Mouse (Mus musculus) ES-Bruce4 (cell line): ENCODE data around the gene Cda. TPM values are rescaled to one million over a fixed set of nuclear protein-coding genes. Genes with fewer than 3 reads are reported as not detected.

ENCODE experiments used
- H3K27ac ChIP-seq: 2 replicates; pipeline ENCODE4 v1.5.1; 2012; ENCODE audit warnings: low read length, inconsistent platforms; ENCODE audit not compliant: insufficient read depth
- H3K27me3 ChIP-seq: 2 replicates; pipeline ENCODE4 v1.6.1; 2012; ENCODE audit warnings: mild to moderate bottlenecking, low read length, inconsistent platforms; ENCODE audit not compliant: control insufficient read depth, poor library complexity, insufficient read depth, severe bottlenecking
- H3K36me3 ChIP-seq: 2 replicates; pipeline ENCODE4 v1.6.1; 2012; ENCODE audit warnings: inconsistent platforms, mild to moderate bottlenecking, low read length, moderate library complexity; ENCODE audit not compliant: control insufficient read depth, poor library complexity, insufficient read depth, severe bottlenecking
- H3K4me1 ChIP-seq: one replicate; pipeline ENCODE4 v1.8.1; 2011; ENCODE audit warnings: low read length; ENCODE audit not compliant: control insufficient read depth, insufficient read depth
- H3K4me3 ChIP-seq: 2 replicates; pipeline ENCODE4 v1.5.1; 2011; ENCODE audit warnings: low read depth, mild to moderate bottlenecking, low read length
- H3K9ac ChIP-seq: 2 replicates; pipeline ENCODE4 v1.6.1; 2012; ENCODE audit warnings: low read depth, mild to moderate bottlenecking, inconsistent platforms; ENCODE audit not compliant: poor library complexity, severe bottlenecking
- H3K9me3 ChIP-seq: replicated peaks from 2 replicates; pipeline ENCODE4 v1.6.1; 2012; ENCODE audit warnings: mild to moderate bottlenecking, low read length, inconsistent platforms; ENCODE audit not compliant: control insufficient read depth, poor library complexity, insufficient read depth, severe bottlenecking
- CTCF ChIP-seq: IDR thresholded peaks from one replicate; pipeline ENCODE4 v1.8.1; 2011; ENCODE audit warnings: low read depth, low read length
- EP300 ChIP-seq: IDR thresholded peaks from 2 replicates; pipeline ENCODE4 v1.6.1; 2011; ENCODE audit warnings: low read depth, low read length; ENCODE audit not compliant: insufficient read depth
- POLR2A ChIP-seq: IDR thresholded peaks from one replicate; pipeline ENCODE4 v1.8.1; 2011; ENCODE audit warnings: low read length; ENCODE audit not compliant: insufficient read depth
- polyA plus RNA-seq: library from polyadenylated mRNA; stranded (reverse); fragments of >200 nt; gene quantifications from 2 replicates; pipeline ENCODE4 v1.2.4, GENCODE M21; 2011; ENCODE audit warnings: low read depth; ENCODE audit not compliant: missing spikeins, insufficient read depth, insufficient read length

The Cda gene
- polyA plus RNA-seq, 1 experiment, result 6.8 TPM

DNA sequence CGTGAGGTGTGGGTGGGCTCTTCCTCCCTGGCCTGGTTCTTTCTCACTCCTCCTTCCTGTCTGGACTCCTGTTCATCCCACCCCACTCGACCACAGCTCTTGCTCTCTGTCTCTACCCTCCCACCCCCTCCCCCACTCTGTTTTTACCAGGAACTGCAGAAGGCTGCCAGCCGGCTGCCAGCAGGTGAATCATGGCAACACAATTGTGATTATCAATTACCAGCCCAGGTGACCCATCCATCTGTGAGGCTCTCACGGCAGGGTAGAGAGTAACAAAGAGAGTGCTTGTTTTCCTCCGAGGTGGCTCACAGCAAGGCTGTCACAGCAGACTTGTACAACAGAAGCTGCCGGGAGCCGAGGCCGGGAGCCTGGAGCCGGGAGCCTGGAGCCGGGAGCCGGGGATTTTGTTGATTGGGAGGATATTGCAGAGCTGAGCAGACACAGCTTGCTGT lies 6.4 kb downstream of the Cda start:
- no peaks in the 10 kb centered on the region for H3K9me3 ChIP-seq
- H3K4me1 ChIP-seq, result peaks cover 9% of the 10 kb centered on the region
- no peak for TF ChIP-seq CTCF
- TF ChIP-seq EP300, result peak; percentile 51; the same call in 1 of the 2 replicates
- no peak for TF ChIP-seq POLR2A
- H3K4me3 ChIP-seq, result peak overlapping the region; percentile 23; the same call in 1 of the 2 replicates
- H3K27me3 ChIP-seq, result no peaks in the 10 kb centered on the region
- no peaks in the 10 kb centered on the region for H3K36me3 ChIP-seq
- H3K9ac ChIP-seq, result peak overlapping the region; percentile 27
- H3K27ac ChIP-seq, result 0 out of 2 replicates have a peak overlapping the region, but pooled peaks have one; percentile 4

DNA sequence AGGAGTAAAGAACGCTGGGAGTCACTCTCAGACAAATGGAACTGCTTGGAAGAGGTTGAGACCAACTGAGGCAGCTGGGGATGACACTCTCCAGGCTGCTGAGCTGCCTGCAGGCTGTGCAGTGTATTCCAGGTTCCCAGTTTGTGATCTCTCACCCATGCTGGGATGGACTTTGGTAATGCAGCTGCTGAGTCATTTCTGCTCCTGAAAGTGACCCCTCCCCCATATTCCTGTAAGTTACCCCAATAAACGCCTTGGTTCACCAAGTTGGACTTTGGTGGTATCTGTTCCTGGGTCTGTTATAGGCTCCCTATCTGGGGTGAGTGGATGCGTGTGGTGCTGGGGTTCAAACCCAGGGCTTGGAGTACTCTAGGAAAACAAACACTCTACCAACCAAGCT lies 9.6 kb downstream of the Cda start:
- Histone ChIP-seq H3K36me3 (no peaks in the 10 kb centered on the region), H3K27me3 (no peaks in the 10 kb centered on the region), H3K9ac (no peak overlapping the region), H3K4me1 (peaks cover 9% of the 10 kb centered on the region), H3K27ac (no peak overlapping the region), H3K4me3 (no peak overlapping the region), H3K9me3 (no peaks in the 10 kb centered on the region)
- TF ChIP-seq EP300 (no peak), POLR2A (no peak)

DNA sequence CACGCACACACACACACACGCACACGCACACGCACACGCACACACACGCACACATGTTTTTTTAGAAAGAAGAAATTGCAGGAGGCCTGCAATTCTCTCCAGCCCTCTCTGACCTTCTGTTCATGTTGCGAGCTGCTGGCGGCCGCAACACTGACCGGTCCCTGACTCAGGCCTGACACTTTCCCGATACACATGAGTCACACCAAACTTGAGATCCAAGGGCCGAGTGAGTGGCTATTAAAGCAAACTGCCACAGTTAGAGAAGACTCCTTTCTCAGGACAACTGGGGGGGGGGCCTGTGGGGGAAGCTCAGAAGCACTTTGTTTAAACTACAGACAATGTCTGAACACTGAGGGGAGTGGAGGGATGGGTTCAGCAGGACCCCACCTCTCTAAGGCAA lies 11.2 kb downstream of the Cda start:
- H3K9me3 ChIP-seq, result no peaks in the 10 kb centered on the region
- no peak overlapping the region for H3K9ac ChIP-seq
- H3K36me3 ChIP-seq, result no peaks in the 10 kb centered on the region
- H3K4me1 ChIP-seq, result peaks cover 5% of the 10 kb centered on the region
- H3K4me3 ChIP-seq, result no peak overlapping the region
- H3K27ac ChIP-seq, result no peak overlapping the region
- TF ChIP-seq EP300, result no peak
- no peak for TF ChIP-seq CTCF
- no peak for TF ChIP-seq POLR2A
- no peaks in the 10 kb centered on the region for H3K27me3 ChIP-seq

DNA sequence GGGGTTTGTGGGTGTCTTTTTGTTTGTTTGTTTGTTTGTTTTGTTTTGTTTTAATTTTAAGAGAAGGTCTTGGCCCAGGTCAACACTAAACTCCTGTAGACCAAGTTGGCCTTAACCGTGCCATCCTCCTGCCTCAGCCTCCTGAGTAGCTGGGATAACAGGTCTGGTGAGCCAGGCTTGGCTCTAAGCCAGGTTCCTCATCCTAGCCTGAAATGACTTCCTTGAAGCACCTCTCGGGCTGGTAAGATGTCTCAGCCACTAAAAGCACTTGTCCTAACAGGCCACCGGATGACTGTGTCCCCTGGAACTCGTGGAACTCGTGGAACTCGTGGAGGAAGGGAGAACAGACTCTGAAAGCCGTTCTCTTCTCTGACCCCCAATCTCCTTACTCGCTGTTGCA lies 11.7 kb downstream of the Cda start:
- H3K4me1 ChIP-seq, result peaks cover 5% of the 10 kb centered on the region
- H3K36me3 ChIP-seq, result no peaks in the 10 kb centered on the region
- no peak for TF ChIP-seq EP300
- no peak for TF ChIP-seq POLR2A
- no peak for TF ChIP-seq CTCF
- no peaks in the 10 kb centered on the region for H3K9me3 ChIP-seq
- H3K9ac ChIP-seq, result no peak overlapping the region
- no peak overlapping the region for H3K27ac ChIP-seq
- H3K27me3 ChIP-seq, result no peaks in the 10 kb centered on the region
- H3K4me3 ChIP-seq, result no peak overlapping the region

DNA sequence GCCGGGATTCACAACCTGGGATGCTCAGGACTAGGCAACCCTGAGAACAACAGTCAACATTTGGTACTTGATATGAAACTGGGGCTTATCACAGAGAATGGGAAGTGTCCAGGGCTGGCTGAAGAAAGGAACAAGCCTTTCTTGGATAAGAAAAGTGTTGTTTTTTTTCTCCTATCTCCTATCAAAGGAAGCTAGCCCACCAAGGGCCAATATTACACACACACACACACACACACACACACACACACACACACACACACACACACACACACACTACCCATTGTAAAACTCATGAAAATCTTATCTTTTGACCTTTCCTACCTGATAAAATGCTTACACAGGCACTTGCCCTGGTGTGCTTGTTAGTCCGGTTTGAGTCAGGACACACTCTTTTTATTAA lies 12.3 kb downstream of the Cda start:
- Histone ChIP-seq H3K9ac (no peak overlapping the region), H3K9me3 (no peaks in the 10 kb centered on the region), H3K27me3 (no peaks in the 10 kb centered on the region), H3K4me1 (peaks cover 4% of the 10 kb centered on the region), H3K36me3 (no peaks in the 10 kb centered on the region), H3K27ac (no peak overlapping the region), H3K4me3 (no peak overlapping the region)
- TF ChIP-seq EP300, result no peak
- TF ChIP-seq POLR2A, result no peak
- no peak for TF ChIP-seq CTCF

DNA sequence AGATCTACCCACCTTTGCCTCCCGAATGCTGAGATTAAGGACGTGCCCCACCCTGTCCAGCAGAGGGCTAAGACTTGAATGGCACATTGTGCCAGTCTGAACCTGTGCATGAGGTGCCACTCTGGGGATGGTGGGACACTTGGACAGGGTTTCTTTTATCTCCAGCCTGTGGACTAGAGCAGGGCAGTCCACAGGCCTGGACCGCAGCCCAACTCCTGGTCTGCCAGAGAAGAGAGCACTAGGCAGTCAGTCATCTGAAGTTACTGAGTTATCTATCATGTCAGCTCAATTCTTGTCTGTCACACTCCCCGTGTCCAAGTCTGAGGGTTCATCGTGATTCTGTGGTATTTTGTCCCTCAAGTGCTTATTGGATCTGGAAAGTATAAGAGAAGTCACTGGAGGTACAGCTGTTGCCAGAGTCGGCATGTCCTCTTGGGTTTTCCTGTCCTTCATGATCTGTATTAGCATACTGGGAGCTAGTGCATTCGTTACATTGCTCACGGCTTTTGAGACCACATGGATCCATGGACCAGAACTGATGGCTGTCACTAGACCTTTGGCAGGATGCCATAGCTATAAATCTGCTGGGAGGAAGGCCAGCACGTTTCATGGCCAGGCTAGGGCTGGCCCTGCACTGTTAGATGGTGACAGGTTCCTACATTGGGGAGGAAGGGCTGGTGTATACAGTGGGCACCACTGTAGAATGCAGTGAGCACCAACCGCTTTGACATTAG lies 14.2 kb downstream of the Cda start:
- no peaks in the 10 kb centered on the region for H3K27me3 ChIP-seq
- no peak overlapping the region for H3K4me3 ChIP-seq
- H3K4me1 ChIP-seq, result no peaks in the 10 kb centered on the region
- no peaks in the 10 kb centered on the region for H3K36me3 ChIP-seq
- H3K27ac ChIP-seq, result no peak overlapping the region
- no peaks in the 10 kb centered on the region for H3K9me3 ChIP-seq
- TF ChIP-seq POLR2A (no peak), EP300 (no peak), CTCF (no peak)
- H3K9ac ChIP-seq, result no peak overlapping the region
